Mouse (Mus musculus) embryonic facial prominence, embryonic 11.5 days (tissue): ENCODE measurements at regions not wholly inside any gene's neighbourhood (a gene's known extent, or its start where the extent isn't known, plus 50 kb on each side); places are given as distances from the start of the nearest gene placed in this dataset.

ENCODE experiments used
- ATAC-seq: fragments of 200-750 bp; cut with Nextera tagmentation; replicated peaks from 2 replicates; pipeline ENCODE4 v1.8.0; 2017; ENCODE audit warnings: low read depth; ENCODE audit not compliant: insufficient number of reproducible peaks, low FRiP score, low TSS enrichment
- DNase-seq: peaks from one replicate; pipeline ENCODE4 v3.0.0-alpha.2; 2015; ENCODE audit warnings: low spot score
- H3K27ac ChIP-seq: fragments of 300-500 bp; sonication (generic); replicated peaks from 2 replicates; pipeline ENCODE4 v1.5.1; 2014; ENCODE audit warnings: mild to moderate bottlenecking, low read depth, low read length, control low read depth
- H3K27me3 ChIP-seq: fragments of 300-500 bp; sonication (generic); 2 replicates; pipeline ENCODE4 v1.6.1; 2014; ENCODE audit warnings: mild to moderate bottlenecking, low read length, moderate library complexity, mixed read lengths; ENCODE audit not compliant: control insufficient read depth, insufficient read depth
- H3K36me3 ChIP-seq: fragments of 300-500 bp; sonication (generic); replicated peaks from 2 replicates; pipeline ENCODE4 v1.6.1; 2014; ENCODE audit warnings: low read depth, mild to moderate bottlenecking, low read length, moderate library complexity, mixed read lengths; ENCODE audit not compliant: control insufficient read depth, insufficient read depth
- H3K4me1 ChIP-seq: fragments of 300-500 bp; sonication (generic); 2 replicates; pipeline ENCODE4 v1.6.1; 2014; ENCODE audit warnings: low read length, mixed read lengths; ENCODE audit not compliant: control insufficient read depth, insufficient read depth
- H3K4me2 ChIP-seq: fragments of 300-500 bp; sonication (generic); 2 replicates; pipeline ENCODE4 v1.6.1; 2014; ENCODE audit warnings: low read depth, mild to moderate bottlenecking, control low read depth, low read length, moderate library complexity
- H3K4me3 ChIP-seq: fragments of 300-500 bp; sonication (generic); 2 replicates; pipeline ENCODE4 v1.5.1; 2014; ENCODE audit warnings: low read depth, low read length, control low read depth
- H3K9ac ChIP-seq: fragments of 300-500 bp; sonication (generic); replicated peaks from 2 replicates; pipeline ENCODE4 v1.6.1; 2014; ENCODE audit warnings: mild to moderate bottlenecking, control low read depth, low read length
- H3K9me3 ChIP-seq: fragments of 300-500 bp; sonication (generic); replicated peaks from 2 replicates; pipeline ENCODE4 v1.6.1; 2016; ENCODE audit warnings: mild to moderate bottlenecking, low read length, inconsistent platforms, mixed read lengths; ENCODE audit not compliant: control insufficient read depth
- WGBS: fragments of 180-500 bp; shearing (Covaris S2); extraction: QIAGEN DNeasy Blood & Tissue Kit; methylation state at CpG from one replicate; pipeline ENCODE4 v1.1.7; 2014; 5-methylcytosine and 5-hydroxymethylcytosine counted together

- Histone ChIP-seq H3K4me1 (no peaks in the 10 kb centered on the region), H3K36me3 (no peaks in the 10 kb centered on the region), H3K9ac (no peak overlapping the region), H3K27ac (no peak overlapping the region), H3K27me3 (no peaks in the 10 kb centered on the region), H3K9me3 (no peaks in the 10 kb centered on the region), H3K4me2 (no peak overlapping the region), H3K4me3 (no peak overlapping the region)
- 63% methylated on average over 7 of the region's 7 CpGs for WGBS
- no peak for ATAC-seq
- DNase-seq = no peak
Measured at GRCm38 (mm10) chr11:19351243-19351787, 332.5 kb upstream of the Meis1 start.

GRCm38 (mm10) chr11:19353706-19354105 is 334.9 kb upstream of the Meis1 start:
- H3K4me3 ChIP-seq = no peak overlapping the region
- H3K4me1 ChIP-seq = no peaks in the 10 kb centered on the region
- no peak for ATAC-seq
- no peak overlapping the region for H3K27ac ChIP-seq
- no peak overlapping the region for H3K9ac ChIP-seq
- no peaks in the 10 kb centered on the region for H3K27me3 ChIP-seq
- WGBS = 84% methylated on average over 3 of the region's 3 CpGs
- no peak for DNase-seq
- no peaks in the 10 kb centered on the region for H3K36me3 ChIP-seq
- H3K4me2 ChIP-seq = no peak overlapping the region
- H3K9me3 ChIP-seq = no peaks in the 10 kb centered on the region

GRCm38 (mm10) chr11:19355179-19355578 is 336.4 kb upstream of the Meis1 start:
- Histone ChIP-seq H3K4me1 (no peaks in the 10 kb centered on the region), H3K9me3 (no peaks in the 10 kb centered on the region), H3K27me3 (no peaks in the 10 kb centered on the region), H3K4me2 (no peak overlapping the region), H3K4me3 (no peak overlapping the region), H3K9ac (no peak overlapping the region), H3K27ac (no peak overlapping the region), H3K36me3 (no peaks in the 10 kb centered on the region)
- ATAC-seq = no peak
- no peak for DNase-seq
- 77% methylated on average over 2 of the region's 2 CpGs for WGBS

GRCm38 (mm10) chr11:19356151-19356550 is 337.4 kb upstream of the Meis1 start:
- H3K27ac ChIP-seq = no peak overlapping the region
- H3K36me3 ChIP-seq = no peaks in the 10 kb centered on the region
- ATAC-seq (no peak), DNase-seq (no peak)
- no peaks in the 10 kb centered on the region for H3K4me1 ChIP-seq
- H3K9ac ChIP-seq = no peak overlapping the region
- H3K9me3 ChIP-seq = no peaks in the 10 kb centered on the region
- H3K4me2 ChIP-seq = no peak overlapping the region
- H3K27me3 ChIP-seq = no peaks in the 10 kb centered on the region
- no peak overlapping the region for H3K4me3 ChIP-seq
- 57% methylated on average over 2 of the region's 2 CpGs for WGBS

GRCm38 (mm10) chr11:19369152-19369551 is 350.4 kb upstream of the Meis1 start:
- no peak for DNase-seq
- no peaks in the 10 kb centered on the region for H3K9me3 ChIP-seq
- no peaks in the 10 kb centered on the region for H3K27me3 ChIP-seq
- no peak overlapping the region for H3K4me3 ChIP-seq
- no peaks in the 10 kb centered on the region for H3K4me1 ChIP-seq
- ATAC-seq = no peak
- 63% methylated on average over 1 of the region's 1 CpGs for WGBS
- H3K9ac ChIP-seq = no peak overlapping the region
- H3K27ac ChIP-seq = no peak overlapping the region
- no peaks in the 10 kb centered on the region for H3K36me3 ChIP-seq
- H3K4me2 ChIP-seq = no peak overlapping the region

- no peak for ATAC-seq
- Histone ChIP-seq H3K9ac (no peak overlapping the region), H3K4me1 (no peaks in the 10 kb centered on the region), H3K27ac (no peak overlapping the region), H3K4me3 (no peak overlapping the region), H3K9me3 (no peaks in the 10 kb centered on the region), H3K36me3 (no peaks in the 10 kb centered on the region), H3K4me2 (no peak overlapping the region), H3K27me3 (no peaks in the 10 kb centered on the region)
- no peak for DNase-seq
- 83% methylated on average over 5 of the region's 5 CpGs for WGBS
Measured at GRCm38 (mm10) chr11:19373476-19373875, 354.7 kb upstream of the Meis1 start.

GRCm38 (mm10) chr11:19380935-19381334 is 362.1 kb upstream of the Meis1 start:
- H3K27me3 ChIP-seq = no peaks in the 10 kb centered on the region
- 58% methylated on average over 2 of the region's 2 CpGs for WGBS

GRCm38 (mm10) chr11:19389136-19389535 is 370.4 kb upstream of the Meis1 start:
- 93% methylated on average over 6 of the region's 6 CpGs for WGBS

More at GRCm38 (mm10) chr11:19380935-19381334, 362.1 kb upstream of the Meis1 start:
- H3K9ac ChIP-seq = no peak overlapping the region
- ATAC-seq (no peak), DNase-seq (no peak)
- no peaks in the 10 kb centered on the region for H3K36me3 ChIP-seq
- H3K27ac ChIP-seq = no peak overlapping the region
- no peak overlapping the region for H3K4me2 ChIP-seq
- H3K4me3 ChIP-seq = no peak overlapping the region
- H3K4me1 ChIP-seq = no peaks in the 10 kb centered on the region
- no peaks in the 10 kb centered on the region for H3K9me3 ChIP-seq

More at GRCm38 (mm10) chr11:19389136-19389535, 370.4 kb upstream of the Meis1 start:
- DNase-seq = no peak
- no peaks in the 10 kb centered on the region for H3K4me1 ChIP-seq
- no peak overlapping the region for H3K4me2 ChIP-seq
- no peak overlapping the region for H3K4me3 ChIP-seq
- no peak overlapping the region for H3K9ac ChIP-seq
- ATAC-seq = no peak
- no peak overlapping the region for H3K27ac ChIP-seq
- H3K9me3 ChIP-seq = no peaks in the 10 kb centered on the region
- H3K36me3 ChIP-seq = no peaks in the 10 kb centered on the region
- H3K27me3 ChIP-seq = no peaks in the 10 kb centered on the region
